Mouse (Mus musculus) hindbrain, postnatal 0 days (tissue): ENCODE data around the gene Gm20479. TPM values are rescaled to one million over a fixed set of nuclear protein-coding genes. Genes with fewer than 3 reads are reported as not detected.

ENCODE experiments used
- ATAC-seq: fragments of 200-750 bp; cut with Nextera tagmentation; 2 replicates; pipeline ENCODE4 v1.8.0; 2017; ENCODE audit warnings: mild to moderate bottlenecking, moderate TSS enrichment, moderate library complexity
- DNase-seq: peaks from one replicate; pipeline ENCODE4 v3.0.0-alpha.2; 2015; ENCODE audit warnings: low spot score
- H3K27ac ChIP-seq: fragments of 300-500 bp; sonication (generic); 2 replicates; pipeline ENCODE4 v1.5.1; 2014; ENCODE audit warnings: mild to moderate bottlenecking
- H3K27me3 ChIP-seq: fragments of 300-500 bp; sonication (generic); 2 replicates; pipeline ENCODE4 v1.6.1; 2014; ENCODE audit warnings: low read length, mixed read lengths; ENCODE audit not compliant: insufficient read depth
- H3K36me3 ChIP-seq: fragments of 300-500 bp; sonication (generic); 2 replicates; pipeline ENCODE4 v1.6.1; 2014; ENCODE audit warnings: low read length, mixed read lengths; ENCODE audit not compliant: insufficient read depth
- H3K4me1 ChIP-seq: fragments of 300-500 bp; sonication (generic); 2 replicates; pipeline ENCODE4 v1.6.1; 2014; ENCODE audit warnings: antibody characterized with exemption, low read length, mixed read lengths; ENCODE audit not compliant: insufficient read depth
- H3K4me2 ChIP-seq: fragments of 300-500 bp; sonication (generic); 2 replicates; pipeline ENCODE4 v1.6.1; 2014; ENCODE audit warnings: low read depth, mild to moderate bottlenecking, low read length, moderate library complexity, mixed read lengths
- H3K4me3 ChIP-seq: fragments of 300-500 bp; sonication (generic); 2 replicates; pipeline ENCODE4 v1.5.1; 2014; ENCODE audit warnings: low read length
- H3K9ac ChIP-seq: fragments of 300-500 bp; sonication (generic); replicated peaks from 2 replicates; pipeline ENCODE4 v1.6.1; 2014; ENCODE audit warnings: mild to moderate bottlenecking, low read length, moderate library complexity, mixed read lengths
- H3K9me3 ChIP-seq: fragments of 300-500 bp; sonication (generic); 2 replicates; pipeline ENCODE4 v1.6.1; 2016; ENCODE audit warnings: low read length, mixed read lengths
- CTCF ChIP-seq: IDR thresholded peaks from 2 replicates; pipeline ENCODE4 v1.5.1; 2016; ENCODE audit warnings: antibody characterized with exemption, control low read depth, low read depth
- WGBS: fragments of 180-500 bp; shearing (Covaris S2); extraction: QIAGEN DNeasy Blood & Tissue Kit; methylation state at CpG from one replicate; pipeline ENCODE4 v1.1.7; 2014; 5-methylcytosine and 5-hydroxymethylcytosine counted together
- polyA plus RNA-seq: library from polyadenylated mRNA; unstranded; fragments of >200 nt; fragmentation: Nextera tagmentation; extraction: Ambion mirVana; gene quantifications from 2 replicates; pipeline ENCODE4 v1.2.1, GENCODE M21; 2015
- total RNA-seq: library from RNA; depleted of rRNA; stranded (reverse); fragments of >200 nt; gene quantifications from 2 replicates; pipeline ENCODE4 v1.2.3, GENCODE M21; 2014

The Gm20479 gene
- total and polyA plus RNA-seq, 2 experiments from 2014 or later: not detected

DNA sequence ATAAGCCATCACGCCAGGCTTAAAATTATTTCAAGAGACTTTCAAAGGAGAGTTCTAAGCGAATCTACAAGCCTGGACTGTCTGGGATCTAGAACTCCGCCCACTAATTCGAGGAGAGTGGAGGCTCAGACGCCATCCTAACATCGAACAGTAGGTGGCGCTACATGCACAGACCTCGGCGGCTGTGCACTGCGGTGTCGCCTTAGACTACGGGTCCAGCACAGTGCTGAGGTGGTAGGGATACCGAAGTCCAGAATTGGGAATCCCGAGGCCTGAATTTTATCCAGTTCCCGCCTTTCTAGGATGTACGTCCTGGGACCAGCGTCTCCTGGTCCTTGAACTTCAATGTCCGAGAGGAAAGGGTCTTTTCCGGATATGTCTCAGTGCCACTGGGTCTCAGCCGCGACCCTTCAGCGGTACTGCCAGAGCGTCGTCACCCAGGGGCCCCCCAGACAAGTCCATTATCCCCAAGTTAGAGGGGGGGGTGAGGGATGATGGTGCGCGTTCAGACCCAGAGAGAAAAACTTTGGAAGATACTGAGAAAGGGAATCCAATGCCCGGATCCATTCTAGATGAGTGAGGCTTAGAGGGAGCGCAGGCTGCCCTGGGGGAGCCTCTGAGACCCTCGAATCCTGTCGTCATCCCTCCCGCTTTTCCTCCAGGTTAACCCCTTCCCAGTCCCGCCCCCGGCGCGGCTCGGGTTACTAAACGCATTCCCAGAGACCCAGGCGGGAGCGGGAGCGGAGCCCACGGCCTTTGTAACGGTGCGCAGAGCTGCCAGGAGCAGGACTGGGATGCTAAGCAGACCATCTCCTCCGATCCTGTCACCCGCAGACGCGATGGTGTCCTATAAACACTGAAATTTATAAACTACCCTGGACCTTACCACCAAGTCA lies 21.0 kb downstream of the Gm20479 start:
- WGBS: 1% methylated on average over 47 of the region's 47 CpGs
- peak; percentile 82 for ATAC-seq
- Histone ChIP-seq H3K4me2 (peak overlapping the region; percentile 49), H3K27ac (no peak overlapping the region), H3K4me3 (peak overlapping the region; percentile 31), H3K36me3 (no peaks in the 10 kb centered on the region), H3K4me1 (peaks cover 20% of the 10 kb centered on the region), H3K27me3 (peaks cover 41% of the 10 kb centered on the region), H3K9me3 (no peaks in the 10 kb centered on the region), H3K9ac (0 out of 2 replicates have a peak overlapping the region, but pooled peaks have one; percentile 25)
- peak; percentile 98 for TF ChIP-seq CTCF
- peak; percentile 94 for DNase-seq

DNA sequence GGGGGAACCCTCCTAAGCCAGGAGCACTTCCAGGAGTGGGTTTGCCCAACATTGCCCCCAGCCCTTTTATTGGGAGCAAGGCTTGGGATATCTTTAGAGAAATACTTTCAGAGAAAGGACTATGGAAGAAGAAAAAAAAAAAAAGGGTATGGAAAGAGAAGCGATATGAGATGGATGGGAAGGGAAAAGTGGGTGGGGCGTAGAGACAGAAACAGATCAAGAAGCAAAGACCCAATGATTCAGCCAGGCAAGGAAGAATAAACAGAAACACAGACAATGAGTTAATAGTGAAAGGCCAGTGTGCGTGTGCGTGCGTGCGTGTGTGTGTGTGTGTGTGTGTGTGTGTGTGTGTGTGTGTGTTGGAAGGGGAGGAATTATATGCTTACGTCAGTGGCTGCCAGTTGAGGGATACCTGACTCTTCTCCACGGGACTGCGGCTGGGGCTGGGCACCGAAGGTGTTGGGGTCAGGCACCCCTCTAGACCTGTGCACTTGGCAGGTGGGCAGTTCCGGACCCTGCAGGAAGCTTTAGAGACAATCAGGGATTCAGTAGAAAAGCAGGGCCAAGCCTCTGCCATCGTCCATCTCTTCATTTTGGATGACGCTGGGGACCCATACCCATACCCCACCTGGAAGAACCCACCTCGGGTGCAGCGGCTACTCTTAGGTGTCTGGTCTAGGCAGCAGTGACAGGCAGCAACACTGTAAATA lies 22.1 kb downstream of the Gm20479 start:
- 59% methylated on average over 15 of the region's 15 CpGs for WGBS
- H3K9me3 ChIP-seq: no peaks in the 10 kb centered on the region
- no peak for DNase-seq
- peaks cover 51% of the 10 kb centered on the region for H3K27me3 ChIP-seq
- H3K4me3 ChIP-seq: no peak overlapping the region
- no peak for TF ChIP-seq CTCF
- no peak overlapping the region for H3K27ac ChIP-seq
- no peaks in the 10 kb centered on the region for H3K36me3 ChIP-seq
- H3K9ac ChIP-seq: no peak overlapping the region
- H3K4me1 ChIP-seq: peaks cover 26% of the 10 kb centered on the region
- ATAC-seq: no peak
- H3K4me2 ChIP-seq: no peak overlapping the region

DNA sequence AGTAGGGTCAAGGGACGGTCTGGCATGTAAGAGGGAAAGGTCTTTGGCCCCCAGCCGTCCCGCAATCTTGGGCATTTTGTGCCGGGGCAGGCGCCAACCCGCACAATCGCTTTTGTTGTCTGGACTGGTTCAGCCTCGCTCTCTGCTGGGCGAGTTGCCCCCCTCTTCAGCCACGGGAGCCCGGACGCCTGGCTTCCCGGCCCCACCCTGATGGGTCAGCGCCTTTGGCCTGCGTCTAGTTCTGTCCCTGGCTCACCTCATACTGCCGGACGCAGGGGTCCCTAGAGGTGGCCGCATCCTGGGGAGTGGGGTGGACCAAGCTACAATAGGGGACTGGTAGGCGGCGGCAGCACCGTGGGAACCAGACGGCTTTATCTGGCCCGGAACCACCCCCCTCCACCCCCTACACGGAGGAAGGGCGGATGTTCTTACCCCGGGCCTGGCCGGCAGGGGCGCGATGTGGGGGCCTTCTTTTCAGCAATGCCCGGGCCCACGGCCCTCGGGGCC lies 22.8 kb downstream of the Gm20479 start:
- Histone ChIP-seq H3K9me3 (no peaks in the 10 kb centered on the region), H3K9ac (no peak overlapping the region), H3K4me1 (peaks cover 28% of the 10 kb centered on the region), H3K4me3 (no peak overlapping the region), H3K27me3 (peaks cover 58% of the 10 kb centered on the region), H3K4me2 (0 out of 2 replicates have a peak overlapping the region, but pooled peaks have one; percentile 3), H3K27ac (no peak overlapping the region), H3K36me3 (no peaks in the 10 kb centered on the region)
- 5% methylated on average over 32 of the region's 32 CpGs for WGBS
- DNase-seq (no peak), ATAC-seq (no peak)
- TF ChIP-seq CTCF: peak; percentile 27; the same call in 1 of the 2 replicates

DNA sequence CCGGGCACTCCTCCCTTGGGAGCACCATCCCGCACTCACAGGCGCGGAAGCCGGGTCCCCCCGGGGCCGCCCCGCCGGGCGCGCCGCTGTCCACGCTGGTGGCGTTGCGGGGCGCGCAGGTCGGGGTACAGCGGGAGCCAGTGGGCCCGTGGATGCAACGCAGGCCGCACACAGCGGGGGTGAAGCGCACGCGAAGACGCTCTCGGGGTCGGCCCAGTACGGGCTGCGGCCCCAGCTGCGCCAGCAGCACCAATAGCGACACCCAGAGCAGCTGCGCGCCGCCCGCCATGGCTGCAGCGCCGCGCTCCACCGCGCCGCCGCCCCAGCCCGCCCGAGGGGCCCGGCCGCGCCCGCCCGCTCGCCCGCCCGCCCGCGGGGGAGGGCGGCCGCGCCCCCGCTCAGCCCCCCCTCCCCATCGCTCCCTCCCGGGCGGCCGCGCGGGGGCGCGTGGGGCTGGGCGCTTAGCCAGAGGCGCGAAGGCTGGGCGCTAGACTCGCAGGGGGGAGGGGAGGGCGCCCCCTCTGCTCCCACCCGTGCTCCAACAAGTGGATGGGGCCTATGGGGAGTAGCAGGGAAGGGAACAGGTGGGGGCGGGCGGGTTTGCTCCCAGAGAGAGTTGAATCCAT lies 23.8 kb downstream of the Gm20479 start:
- peaks cover 29% of the 10 kb centered on the region for H3K4me1 ChIP-seq
- ATAC-seq (no peak), DNase-seq (peak; percentile 15)
- peak overlapping the region; percentile 44; the same call in 1 of the 2 replicates for H3K9ac ChIP-seq
- H3K4me2 ChIP-seq: peak overlapping the region; percentile 87
- no peaks in the 10 kb centered on the region for H3K9me3 ChIP-seq
- H3K27me3 ChIP-seq: peaks cover 68% of the 10 kb centered on the region
- under 1% methylated on average over 54 of the region's 77 CpGs for WGBS
- no peak overlapping the region for H3K27ac ChIP-seq
- TF ChIP-seq CTCF: no peak
- H3K4me3 ChIP-seq: peak overlapping the region; percentile 45
- no peaks in the 10 kb centered on the region for H3K36me3 ChIP-seq

DNA sequence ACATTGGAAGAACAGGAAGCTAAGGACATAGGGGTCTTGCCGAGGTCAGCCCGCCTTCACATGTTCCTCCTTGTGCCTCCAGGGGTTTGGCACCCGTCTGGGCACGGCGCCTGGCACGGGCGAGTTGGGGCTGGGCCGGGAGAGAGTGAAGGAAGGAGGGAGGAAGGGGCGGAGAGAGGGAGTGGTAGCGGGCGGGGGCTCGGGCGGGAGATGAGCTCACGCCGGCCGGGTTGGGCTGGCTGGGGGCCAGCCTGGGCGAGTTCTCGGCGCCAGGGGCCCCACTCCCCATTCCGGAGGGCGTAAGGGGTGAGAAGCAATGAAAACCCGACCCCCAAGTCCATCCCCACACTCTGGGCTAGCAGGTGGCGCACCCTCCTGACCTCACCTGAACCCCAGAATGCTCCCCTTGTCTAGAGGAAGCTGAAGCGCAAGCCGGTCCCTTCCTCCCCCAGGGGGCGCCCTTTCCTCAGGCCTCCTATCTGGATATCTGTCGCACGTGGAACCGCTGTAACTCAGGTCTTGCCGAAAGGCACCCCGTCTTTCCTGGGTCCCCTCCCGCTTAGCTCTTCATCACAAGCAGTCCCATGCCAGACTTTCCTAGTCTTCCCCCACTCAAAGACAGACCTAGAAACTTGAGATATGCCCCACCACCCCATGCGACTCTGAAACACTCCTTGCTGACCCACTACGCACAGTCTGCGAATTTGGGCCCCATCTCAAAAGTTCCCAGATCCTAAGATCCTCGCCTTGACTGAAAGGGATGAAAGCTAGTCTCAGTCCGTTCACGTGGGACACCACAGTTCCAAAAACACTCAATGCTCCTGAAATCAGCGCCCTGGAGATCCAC lies 24.6 kb downstream of the Gm20479 start:
- peak; percentile 76 for TF ChIP-seq CTCF
- Histone ChIP-seq H3K4me3 (peak overlapping the region; percentile 45), H3K27me3 (peaks cover 68% of the 10 kb centered on the region), H3K9me3 (no peaks in the 10 kb centered on the region), H3K9ac (peak overlapping the region; percentile 44; the same call in 1 of the 2 replicates), H3K4me1 (peaks cover 28% of the 10 kb centered on the region), H3K27ac (no peak overlapping the region), H3K4me2 (peak overlapping the region; percentile 87), H3K36me3 (no peaks in the 10 kb centered on the region)
- 0 out of 2 replicates have a peak, but pooled peaks have one; percentile 9 for ATAC-seq
- under 1% methylated on average over 35 of the region's 39 CpGs for WGBS
- DNase-seq: peak; percentile 80

DNA sequence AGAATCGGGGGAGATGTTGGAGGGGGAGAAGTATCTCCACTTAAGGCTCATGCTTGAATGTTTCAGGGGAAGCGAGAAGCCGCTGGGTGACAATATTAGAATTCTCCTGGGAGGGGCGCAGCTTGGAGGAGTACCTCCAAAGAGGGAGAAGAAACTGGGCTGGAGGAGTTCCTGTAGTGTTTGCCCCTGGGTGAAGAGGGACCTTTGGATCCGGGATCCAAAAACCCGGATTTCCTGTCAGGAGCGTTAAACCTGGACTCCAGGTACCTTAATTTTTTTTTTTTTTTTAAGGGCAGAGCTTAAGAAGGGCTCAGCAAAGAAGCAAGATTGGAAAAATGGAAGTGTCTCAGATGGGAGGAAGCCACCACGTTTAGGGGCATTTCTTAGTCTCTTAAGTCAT lies 25.4 kb downstream of the Gm20479 start:
- H3K27ac ChIP-seq: no peak overlapping the region
- no peak for TF ChIP-seq CTCF
- H3K36me3 ChIP-seq: no peaks in the 10 kb centered on the region
- no peak for ATAC-seq
- DNase-seq: peak; percentile 9
- H3K4me3 ChIP-seq: no peak overlapping the region
- H3K4me1 ChIP-seq: peaks cover 23% of the 10 kb centered on the region
- no peak overlapping the region for H3K9ac ChIP-seq
- H3K4me2 ChIP-seq: peak overlapping the region; percentile 87
- peaks cover 71% of the 10 kb centered on the region for H3K27me3 ChIP-seq
- H3K9me3 ChIP-seq: no peaks in the 10 kb centered on the region
- 10% methylated on average over 8 of the region's 8 CpGs for WGBS
